Mouse (Mus musculus) brain, embryonic 14.5 days (tissue): ENCODE measurements around the gene Trappc6b. TPM values are rescaled to one million over a fixed set of nuclear protein-coding genes. Genes with fewer than 3 reads are reported as not detected.

Experiments
- DNase-seq: peaks from one replicate; pipeline ENCODE4 v3.0.0-alpha.2; 2011; ENCODE audit warnings: low read depth
- CTCF ChIP-seq: fragments of 200-500 bp; IDR thresholded peaks from 2 replicates; pipeline ENCODE4 v1.5.1; 2012; ENCODE audit warnings: inconsistent platforms, mild to moderate bottlenecking, moderate library complexity, borderline replicate concordance; ENCODE audit not compliant: insufficient read depth, insufficient read length; ENCODE audit errors: extremely low read depth
- POLR2A ChIP-seq: fragments of 200-500 bp; IDR thresholded peaks from 2 replicates; pipeline ENCODE4 v1.6.1; 2012; ENCODE audit warnings: mild to moderate bottlenecking, inconsistent platforms, borderline replicate concordance; ENCODE audit not compliant: poor library complexity, insufficient read depth, insufficient read length, severe bottlenecking; ENCODE audit errors: extremely low read depth
- polyA plus RNA-seq: library from polyadenylated mRNA; depleted of rRNA; stranded (reverse); fragments of >200 nt; gene quantifications from 2 replicates; pipeline ENCODE4 v1.2.3, GENCODE M21; 2012; rRNA removed

Trappc6b gene
- polyA plus RNA-seq, result 114 and 134 TPM in 2 replicates

DNA sequence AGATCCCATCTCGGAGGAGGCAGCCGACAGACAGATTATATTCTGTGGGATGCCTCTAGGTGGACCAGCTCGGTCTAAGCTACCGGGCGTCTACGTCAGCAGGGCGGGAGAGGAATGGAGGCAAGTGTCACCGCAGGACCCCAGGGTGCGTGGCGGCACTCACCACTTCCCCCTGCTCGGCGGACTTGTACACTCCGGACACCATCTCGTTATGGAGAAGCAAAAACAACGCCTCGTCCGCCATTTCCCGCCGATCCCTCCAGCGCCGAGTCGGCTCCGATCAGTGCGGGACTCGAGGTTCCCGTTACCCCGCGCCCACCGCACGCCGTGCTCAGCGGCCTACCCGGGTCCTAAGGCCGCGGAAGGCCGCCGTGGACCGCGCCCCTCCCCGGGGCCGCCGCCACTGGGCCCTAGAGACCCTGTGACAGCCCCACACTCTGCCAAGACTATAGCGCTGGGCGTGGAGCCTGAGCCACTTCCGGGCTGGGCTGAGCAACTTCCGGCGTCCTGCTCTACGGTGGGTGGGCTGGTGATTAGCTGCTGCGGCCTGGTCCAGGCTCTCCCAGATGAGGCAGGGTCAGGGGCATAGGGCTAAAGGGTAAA, at the start of gene Trappc6b:
Trappc6b (minus strand) TSS at position 480 of the 603 bp plus-strand sequence.
- peak; percentile 90 for DNase-seq
- TF ChIP-seq CTCF (peak; percentile 36; the same call in 1 of the 2 replicates), POLR2A (peak; percentile 74)

DNA sequence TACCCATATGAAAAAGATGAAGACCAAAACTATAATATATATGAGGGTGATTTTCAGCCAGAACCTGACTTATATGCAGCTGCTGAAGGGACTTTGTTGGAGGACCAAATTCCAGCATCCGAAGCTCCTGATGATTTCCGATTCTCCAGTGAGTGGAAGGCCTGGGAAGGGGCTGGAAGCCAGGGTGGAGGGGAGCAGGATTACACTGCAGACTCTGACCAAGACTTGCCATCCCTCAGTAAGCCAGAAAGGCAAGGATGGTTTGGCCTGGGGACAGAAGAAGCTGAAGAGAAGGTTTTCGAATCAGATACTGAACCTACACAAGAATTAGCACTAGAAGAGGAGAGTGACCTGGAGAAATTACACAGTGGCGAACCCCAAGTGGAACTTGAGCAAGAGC, 46.7 kb upstream of the Trappc6b start:
- DNase-seq, result no peak
- TF ChIP-seq POLR2A (no peak), CTCF (no peak)

DNA sequence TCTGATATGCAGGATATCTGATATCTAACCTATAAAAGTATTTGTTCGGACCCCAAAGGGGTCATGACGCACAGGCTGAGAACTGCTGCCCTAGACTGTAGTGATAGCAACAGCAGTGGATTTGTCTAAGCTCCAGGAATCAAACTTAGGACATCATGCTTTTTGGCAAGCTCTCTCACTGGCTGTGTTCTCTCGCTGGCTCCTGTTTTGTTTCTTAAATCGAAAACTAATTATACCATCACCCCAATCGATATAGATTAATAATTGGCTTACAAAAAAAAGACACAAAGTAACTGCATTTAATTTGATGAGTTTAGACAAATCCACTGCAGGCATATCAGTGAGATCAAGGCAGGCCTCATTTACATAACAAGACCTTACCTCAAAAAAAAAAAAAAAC, 45.2 kb upstream of the Trappc6b start:
- no peak for DNase-seq
- TF ChIP-seq POLR2A (no peak), CTCF (no peak)

DNA sequence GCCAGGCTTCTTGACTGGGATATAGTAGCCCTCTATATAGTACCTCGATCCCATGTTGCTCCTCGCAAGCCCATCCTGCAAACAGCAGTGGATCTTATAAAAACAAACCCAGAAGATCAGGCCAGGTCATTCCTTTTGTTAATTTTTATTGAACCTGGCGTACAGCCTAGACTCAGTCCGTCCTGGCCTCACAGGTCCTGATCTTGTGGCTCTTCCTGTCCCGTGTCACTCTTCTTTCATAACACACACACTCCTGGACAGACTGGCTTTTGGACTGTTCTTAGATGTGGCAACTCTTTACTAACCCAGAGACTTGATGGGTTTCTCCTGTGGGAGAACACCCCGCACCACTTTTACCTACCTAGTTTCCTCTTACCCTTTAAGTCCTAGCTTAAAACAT, 44.6 kb upstream of the Trappc6b start:
- TF ChIP-seq CTCF (no peak), POLR2A (no peak)
- no peak for DNase-seq

DNA sequence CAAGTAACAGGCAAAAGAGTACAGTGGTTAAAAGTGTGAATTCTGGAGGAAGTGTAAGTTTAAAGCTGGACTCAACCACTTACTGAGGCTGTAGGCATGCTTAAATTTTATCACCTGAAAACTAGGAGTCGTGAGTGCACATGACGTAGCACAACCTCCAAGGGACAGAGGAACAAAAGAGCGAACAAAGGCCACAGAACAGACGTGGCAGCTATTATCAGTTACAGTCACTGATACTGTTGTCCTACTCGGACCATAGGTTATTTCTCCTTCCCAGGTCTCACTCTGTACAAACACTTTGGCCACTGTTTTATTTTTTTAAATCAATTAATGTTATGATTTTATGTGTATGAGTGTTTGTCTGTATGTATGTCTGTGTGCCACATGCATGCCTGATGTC, 43.5 kb upstream of the Trappc6b start:
- TF ChIP-seq POLR2A (no peak), CTCF (no peak)
- no peak for DNase-seq

DNA sequence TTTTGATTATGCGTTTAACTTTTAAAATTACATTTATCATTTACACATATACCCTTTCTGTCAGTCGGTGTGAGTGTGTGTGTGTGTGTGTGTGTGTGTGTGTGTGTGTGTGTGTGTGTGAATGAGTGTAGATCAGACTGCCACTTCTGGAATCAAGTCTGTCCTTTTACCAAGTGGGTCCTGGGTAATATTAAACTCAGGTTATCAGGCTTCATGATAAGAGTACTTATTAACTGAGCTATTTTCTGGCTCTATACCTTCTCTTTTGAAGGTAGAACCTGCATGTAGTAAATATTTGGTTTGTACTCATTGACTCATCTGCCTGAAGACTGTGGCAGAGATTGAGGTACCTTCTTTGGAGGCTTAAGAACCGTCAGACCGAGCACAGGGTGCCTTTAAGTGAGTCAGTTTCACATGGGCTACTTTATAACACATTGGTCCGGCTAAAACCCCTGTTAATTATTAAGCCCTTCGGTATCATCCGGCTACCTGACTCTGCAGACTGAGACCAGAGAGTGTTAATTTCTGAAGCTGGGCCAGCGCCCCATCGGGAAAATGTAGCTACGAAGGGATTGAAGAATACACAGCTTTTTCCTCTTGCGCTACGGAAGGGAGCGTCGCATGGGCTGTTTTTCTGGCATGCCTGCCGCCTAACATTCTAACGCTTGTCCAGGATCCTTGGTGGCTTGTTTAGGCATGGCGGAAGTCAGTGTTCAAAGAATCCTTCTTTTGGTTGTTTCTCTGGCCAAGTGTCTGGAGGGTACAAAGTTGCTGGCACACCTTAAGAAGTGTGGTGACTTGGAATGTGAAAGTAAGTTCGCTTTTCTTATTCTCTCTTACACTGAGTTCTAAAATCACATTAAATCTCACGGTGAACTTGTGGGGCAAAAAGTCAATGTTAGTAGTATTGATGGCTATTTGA, 34.1 kb upstream of the Trappc6b start, which contains the start of gene Mia2:
Mia2 (plus strand) TSS at position 696 of the 922 bp plus-strand sequence.
- TF ChIP-seq CTCF (no peak), POLR2A (no peak)

DNA sequence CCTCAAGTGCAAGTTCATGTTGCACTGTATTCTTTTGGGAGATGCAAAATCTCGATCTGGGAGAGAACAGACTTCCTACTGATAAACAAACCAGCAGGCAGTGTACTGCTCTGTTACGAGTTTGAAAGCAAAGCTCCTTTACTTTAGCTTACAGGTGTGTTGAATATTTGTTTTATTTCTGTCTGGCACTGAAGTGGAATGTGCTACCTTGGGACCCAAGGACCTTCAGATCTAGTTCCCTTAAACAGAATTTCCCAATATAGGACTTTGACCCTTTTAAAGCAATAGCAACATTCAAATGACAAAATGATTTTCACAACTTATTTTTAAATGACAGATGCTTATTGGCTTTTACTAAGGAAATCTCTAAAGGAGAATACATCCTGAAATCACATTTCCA, 32.3 kb upstream of the Trappc6b start:
- DNase-seq, result no peak
- no peak for TF ChIP-seq POLR2A
- no peak for TF ChIP-seq CTCF

More for the DNA sequence above, 34.1 kb upstream of the Trappc6b start, which contains the start of gene Mia2:
- no peak for DNase-seq

DNA sequence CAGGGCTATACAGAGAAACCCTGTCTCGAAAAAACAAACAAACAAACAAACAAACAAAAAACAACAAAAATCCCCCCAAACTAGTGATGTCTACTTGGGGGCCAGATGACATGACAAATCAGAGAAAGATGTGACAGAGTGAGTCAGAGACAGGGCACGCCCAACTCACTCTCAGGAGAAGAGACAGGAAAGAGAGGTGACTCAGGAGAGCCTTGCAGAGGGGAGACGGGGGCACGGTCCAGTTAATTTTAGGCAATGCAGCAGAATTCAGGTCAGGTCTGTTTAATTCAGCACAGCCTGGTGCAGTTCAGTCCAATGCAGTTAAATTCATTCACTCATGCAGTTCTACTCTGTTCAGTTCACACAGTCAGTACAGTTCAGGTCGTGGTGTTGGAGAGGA, 24.9 kb upstream of the Trappc6b start:
- TF ChIP-seq POLR2A (no peak), CTCF (no peak)
- no peak for DNase-seq

DNA sequence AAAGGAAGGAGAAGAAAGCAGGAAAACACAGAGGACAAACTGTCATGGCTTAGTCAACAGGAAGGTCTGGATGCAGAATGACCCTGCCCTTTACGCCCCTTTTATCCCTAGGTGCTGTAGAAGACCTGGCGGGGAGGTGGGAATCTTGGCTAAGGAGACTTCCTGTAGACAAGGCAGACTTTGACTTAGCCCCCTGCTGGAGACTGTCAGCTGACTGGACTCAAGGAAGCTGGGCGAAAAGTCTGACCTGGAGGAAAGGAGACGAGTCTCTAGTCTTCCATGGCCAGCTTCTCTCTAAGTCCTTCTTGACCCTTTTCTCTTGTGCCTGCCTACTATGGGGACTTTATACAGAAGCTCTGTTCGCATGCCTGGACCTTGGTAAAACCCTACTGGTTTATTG, 23.2 kb upstream of the Trappc6b start:
- no peak for DNase-seq
- no peak for TF ChIP-seq CTCF
- TF ChIP-seq POLR2A, result no peak

DNA sequence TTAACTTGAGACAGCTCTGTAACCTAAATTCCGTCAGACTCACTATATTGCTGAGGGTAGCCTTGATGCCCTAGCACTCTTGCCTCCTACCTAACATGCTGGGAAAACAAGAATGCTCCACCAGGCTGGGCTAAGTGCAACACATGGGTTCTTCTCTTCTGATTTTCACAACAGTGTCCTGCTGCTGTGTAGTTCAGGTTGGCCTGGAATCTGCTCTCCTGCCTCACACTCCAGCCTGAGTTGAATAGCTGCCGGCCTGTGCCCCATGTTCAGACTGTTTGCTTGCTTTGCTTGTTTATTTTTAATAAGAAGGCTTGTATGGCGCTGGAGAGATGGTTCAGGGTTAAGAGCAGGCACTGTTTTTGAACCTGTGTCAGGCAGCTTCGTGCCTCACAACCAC, 19.2 kb upstream of the Trappc6b start:
- TF ChIP-seq POLR2A (no peak), CTCF (no peak)

DNA sequence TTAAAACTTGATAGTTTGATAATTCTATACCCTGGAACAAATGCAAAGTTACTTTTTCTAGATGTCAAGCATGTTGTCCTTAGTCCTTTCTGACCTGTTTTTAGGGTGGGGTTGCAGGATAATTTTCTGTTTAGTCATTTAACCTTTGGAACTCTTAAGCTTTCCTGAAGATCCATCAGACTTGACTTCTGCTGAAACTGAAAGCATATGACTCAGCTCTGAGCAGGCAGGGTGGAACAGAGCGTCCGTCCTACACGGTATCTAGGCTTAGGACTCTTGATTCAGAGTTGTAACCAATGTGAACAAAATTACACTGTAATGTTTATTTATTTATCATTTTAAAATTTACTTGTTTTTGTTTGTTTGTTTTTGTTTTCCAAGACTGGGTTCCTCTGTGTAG, 16.6 kb upstream of the Trappc6b start:
- DNase-seq, result no peak
- TF ChIP-seq POLR2A, result no peak
- TF ChIP-seq CTCF, result no peak

More for the DNA sequence above, 19.2 kb upstream of the Trappc6b start:
- no peak for DNase-seq
